Mouse (Mus musculus): ENCODE data around the gene Acta2.

The Acta2 gene

DNA sequence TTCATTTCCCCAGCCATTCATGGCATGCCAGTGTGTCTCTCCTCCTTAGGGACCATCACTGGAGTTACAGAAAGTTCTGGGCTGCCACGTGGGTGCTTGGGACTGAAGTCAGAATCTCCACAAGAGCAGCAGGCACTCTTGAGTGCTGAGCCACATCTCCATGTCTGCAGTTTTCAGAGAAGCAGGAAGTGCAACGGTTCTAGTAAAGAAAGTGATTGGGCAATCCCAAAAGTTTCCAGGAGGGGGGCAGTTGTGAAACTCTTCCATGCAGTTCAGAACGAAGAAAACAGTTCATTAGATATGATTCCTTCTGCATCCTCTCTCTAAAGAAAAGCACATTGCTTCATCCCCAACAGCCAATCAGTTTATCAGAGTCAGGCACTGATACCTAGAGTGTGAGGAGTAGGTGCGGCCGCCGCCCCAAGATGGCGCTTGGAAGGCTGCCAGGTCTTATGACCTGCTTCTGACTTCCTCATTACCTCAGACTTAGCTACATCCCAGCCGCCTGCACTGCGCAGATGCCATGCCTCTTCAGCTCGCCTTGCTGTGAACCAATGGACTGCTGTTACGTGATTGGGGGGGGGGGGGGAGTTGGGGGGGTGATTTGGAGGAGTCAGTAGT lies 14.8 kb upstream of the Acta2 start:
- DNase-seq (ENCODE audit: low spot score): no peak

DNA sequence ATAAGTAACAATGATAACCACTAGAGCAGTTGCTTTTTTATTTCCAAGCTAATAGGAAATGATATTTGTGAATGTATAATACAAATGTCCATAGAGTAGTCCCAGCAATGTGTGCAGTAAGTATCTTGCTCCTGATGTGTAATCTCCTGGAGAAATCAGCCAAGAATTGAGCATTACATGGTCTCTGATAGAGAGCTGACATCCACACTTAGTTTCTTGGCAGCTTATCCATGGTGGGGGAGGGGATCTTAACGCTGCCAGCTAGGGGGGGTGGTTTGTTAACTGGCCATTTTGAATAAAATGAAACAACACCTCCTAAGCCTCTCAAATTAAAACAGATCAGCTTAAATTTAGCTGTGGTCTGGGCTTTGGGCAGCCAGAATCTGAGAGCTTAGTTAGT lies 13.6 kb upstream of the Acta2 start:
- DNase-seq (ENCODE audit: low spot score): no peak

DNA sequence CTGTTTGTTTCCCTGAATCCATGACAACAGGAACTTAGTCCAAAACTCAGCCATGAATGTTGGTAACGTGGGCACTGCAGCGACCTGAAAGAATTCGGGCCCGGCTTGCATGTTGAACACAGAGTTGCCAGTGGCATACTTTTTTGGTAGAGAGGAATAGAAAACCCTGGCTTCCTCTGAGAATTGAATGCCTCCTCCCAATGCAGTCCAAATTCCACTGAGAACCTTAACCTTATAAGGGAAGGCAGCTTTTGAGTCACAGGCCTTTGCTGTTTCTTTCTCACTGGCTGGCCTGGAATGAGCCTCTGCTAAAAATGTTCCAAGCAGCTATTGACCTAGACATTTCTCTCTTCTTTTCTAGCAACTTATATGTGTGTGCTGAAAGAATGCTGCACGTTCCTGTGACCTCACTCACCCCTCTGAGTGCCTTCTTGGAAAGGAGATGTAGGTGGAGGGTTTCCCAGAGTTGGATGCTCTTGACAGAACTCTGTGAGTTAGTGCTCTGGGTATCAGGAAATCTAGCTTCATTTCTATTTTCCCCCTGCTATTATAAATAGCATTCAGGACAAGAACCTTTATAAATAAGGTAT lies 10.3 kb upstream of the Acta2 start:
- no peak for DNase-seq (ENCODE audit: low spot score)

DNA sequence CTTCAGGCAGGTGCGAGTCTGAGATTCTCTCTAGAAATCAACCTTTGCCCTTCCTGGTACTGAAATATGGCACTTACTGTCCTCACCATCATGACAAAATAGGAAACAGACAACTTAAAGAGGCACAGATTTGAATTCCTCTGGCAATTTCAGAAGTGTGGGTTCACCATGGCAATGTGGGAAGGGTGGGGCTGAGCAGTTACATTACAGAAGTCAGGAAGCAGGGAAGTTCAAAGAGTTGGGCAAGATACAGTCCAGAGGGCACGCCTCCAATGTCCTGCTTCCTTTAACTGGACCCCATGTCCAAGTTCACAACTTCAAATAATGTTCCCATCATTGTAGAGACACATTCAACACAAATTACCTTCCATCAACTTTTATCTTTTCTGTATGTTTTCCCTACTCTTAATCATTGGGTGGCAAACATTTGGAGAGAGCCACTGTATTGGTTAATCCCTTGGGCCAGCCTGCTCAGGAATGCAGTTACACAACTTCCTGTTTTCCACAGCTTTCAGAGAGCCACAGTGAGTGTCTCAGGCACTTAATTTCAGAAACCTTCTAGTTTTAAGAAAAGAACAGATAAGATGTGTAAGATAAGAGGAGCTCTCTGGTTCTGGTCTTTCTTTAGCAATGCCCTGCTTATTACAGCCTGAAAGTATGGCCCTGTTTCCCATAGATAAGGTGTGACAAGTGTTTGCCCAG lies 7.0 kb upstream of the Acta2 start:
- DNase-seq (ENCODE audit: low spot score): no peak

DNA sequence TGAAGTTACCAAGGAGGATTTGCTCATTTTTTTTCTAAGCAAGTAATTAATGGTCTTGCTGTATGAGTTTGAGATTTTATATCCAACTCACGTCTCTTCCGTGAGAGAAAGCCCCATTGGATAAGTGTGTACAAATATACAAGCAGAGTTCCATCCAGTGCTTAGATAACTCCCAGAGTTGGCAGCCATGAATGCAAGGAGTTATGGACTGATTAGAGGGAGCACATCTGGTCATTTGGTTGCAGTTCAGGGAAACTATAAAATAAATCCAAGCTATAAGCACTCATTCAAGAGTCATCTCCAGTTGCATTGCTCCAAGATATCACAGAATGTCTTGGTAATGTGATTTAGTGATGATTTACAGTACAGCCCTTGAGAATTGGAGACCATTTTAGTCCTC lies 1.5 kb upstream of the Acta2 start:
- no peak for DNase-seq (ENCODE audit: low spot score)

DNA sequence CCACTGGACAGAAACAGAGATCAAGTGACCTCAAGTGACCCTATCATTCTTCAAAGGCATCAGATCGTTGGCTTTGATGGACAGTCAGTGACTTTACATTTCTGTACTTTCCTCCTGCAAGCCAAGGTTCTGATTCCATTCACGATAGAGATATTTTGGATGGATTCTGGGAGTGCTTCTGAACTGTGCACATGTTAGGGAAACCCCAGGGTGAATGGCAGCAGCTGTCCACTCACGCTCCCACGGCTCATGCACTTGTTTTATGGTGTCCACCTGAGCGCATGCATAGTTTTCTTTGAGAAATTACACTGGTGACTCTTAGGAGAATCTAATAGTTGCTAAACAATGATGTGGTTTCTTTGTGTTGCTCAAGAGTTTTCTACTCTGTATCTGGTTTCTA lies 759 bp upstream of the Acta2 start:
- DNase-seq (ENCODE audit: low spot score): no peak

DNA sequence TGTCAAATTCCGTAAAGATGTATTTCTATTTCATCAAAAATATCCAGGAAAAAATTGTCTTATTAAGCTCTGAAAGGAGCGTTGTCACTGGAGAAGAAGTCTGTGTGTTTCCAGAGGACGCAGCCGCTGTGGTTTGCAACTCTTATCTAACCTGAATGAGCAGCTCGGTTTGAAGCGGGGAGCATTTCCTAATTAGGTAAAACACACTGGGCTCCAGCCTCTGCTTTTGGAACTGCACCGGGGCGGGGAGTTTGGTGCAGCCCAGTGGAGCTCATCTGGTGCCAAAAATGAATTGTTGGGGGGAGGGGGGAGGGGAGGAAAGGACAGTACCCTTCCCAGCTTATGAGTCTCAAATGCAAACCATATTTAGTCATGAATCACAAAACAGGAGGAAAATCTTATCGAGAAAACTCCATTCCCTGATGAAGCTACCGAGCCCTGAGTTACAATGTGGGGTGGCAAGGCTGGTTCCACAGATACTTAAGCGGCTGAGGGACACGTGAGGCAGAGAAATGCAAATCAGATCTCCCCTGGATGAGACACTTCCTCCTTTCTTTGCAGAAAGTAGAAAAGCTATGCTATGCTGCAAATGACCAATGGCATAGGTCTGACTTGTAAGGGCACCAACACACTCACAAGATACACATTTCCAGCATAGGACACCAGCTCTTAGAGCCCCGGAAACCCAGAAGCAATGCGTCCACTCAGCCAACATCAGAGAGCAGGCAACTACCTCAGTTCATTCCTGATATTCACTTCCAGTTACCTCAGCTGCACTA lies 1.1 kb downstream of the Acta2 start:
- no peak for DNase-seq (ENCODE audit: low spot score)

DNA sequence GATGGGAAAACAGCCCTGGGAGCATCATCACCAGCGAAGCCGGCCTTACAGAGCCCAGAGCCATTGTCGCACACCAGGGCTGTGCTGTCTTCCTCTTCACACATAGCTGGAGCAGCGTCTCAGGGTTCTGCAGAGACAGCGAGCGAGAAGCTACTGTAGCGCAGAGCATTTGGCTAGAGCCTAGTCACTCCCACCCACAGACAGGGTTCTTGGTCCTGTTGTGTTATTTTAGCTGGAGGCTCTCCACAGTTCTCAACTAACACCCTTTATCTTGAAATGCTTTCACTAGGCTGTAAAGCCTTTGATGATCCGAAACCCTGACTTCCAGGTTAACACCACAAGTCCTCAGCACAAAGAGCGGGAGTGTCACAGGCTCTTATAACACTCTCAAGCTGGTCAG lies 2.9 kb downstream of the Acta2 start:
- no peak for DNase-seq (ENCODE audit: low spot score)

DNA sequence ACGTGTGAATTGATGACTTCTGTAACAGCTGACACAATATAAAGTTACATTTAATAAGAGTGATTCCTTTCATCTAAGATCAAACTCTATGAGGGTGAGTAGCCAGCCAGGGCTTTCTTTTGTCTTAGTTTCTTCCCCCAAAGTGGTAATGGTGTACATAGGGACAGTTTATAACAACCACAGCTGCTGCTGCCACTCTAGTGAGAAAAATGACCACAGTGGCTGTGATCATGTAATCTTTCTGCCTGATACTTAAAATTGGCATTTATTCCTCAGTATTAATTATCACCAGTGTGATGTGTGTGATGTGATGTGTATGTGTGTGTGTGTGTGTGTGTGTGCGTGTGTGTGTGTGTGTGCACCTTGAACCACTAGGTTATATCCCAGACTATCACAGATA lies 3.5 kb downstream of the Acta2 start:
- DNase-seq (ENCODE audit: low spot score): no peak

DNA sequence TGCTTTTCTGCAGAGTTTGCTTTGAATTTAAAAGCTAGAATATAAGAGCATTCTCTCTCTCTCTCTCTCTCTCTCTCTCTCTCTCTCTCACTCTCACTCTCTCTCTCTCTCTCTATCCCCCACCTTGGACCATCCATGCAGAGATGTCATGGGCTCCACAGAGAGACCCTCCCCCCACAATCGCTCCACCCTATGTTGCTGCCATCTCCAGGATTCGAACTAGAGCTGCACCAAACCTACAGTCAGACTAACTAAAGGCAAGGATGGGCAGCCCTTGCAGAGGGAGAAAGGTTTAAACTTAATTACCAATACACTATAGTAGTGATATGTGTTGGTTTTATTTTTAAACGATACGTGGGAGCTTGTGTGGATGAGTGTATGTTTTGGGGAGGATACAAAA lies 4.8 kb downstream of the Acta2 start:
- DNase-seq (ENCODE audit: low spot score): no peak

DNA sequence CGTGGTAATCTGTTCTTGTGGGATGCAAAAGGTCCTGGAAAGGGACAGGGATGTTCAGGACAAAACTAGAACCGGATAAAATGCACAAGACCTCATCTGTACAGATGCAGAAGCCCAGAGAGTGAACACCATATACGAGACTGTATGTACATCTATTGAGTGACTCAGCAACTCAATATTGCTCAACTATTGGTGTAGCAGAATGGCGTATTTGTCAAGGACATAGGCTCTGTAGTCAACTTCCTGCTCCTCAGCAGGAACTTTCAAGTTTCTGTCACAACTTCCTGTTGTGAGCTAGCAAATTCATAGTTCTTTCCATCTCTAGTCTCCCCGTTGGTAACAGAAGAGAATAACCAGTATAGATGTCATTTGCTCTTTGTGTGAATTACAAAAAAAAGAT lies 6.8 kb downstream of the Acta2 start:
- no peak for DNase-seq (ENCODE audit: low spot score)

DNA sequence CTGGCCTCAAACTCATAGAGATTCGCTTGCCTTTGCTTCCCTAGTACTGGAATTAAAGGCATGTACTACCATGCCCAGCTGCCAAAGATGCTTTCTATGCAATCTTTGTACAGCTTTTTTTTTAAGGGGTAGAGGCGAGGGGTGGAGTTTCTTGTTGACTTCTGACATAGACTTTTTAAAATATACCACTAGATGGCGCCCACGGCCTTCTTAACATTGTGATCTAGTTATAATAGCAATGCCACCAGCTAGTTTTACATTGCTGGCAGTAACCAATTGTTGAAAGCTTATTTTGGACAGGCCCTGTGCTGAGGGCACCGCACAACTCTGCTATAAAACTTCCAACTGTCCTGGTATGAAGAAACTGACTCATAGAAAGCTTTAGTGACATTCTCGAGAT lies 11.3 kb downstream of the Acta2 start:
- peak; percentile 10 for DNase-seq (ENCODE audit: low spot score)

DNA sequence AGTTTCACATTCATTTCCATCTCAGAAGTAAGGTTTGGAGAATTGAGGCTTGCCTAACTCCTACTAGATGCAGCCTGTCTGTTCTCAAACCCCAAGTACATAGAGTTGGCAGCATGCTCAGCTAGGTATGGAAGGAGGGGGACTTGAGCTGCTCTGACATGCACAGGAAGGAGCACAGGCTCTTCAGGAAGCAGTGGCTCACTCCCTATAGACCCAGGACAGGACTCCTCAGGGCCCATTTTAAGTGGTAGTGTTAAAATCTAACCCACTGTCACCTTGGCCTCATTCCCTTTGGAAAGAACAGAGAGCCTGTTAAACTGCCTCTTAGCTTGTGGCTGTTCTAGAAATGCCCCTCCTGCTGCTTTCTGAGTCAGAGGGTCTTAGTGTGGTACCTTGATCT lies 12.5 kb downstream of the Acta2 start:
- DNase-seq (ENCODE audit: low spot score): no peak

DNA sequence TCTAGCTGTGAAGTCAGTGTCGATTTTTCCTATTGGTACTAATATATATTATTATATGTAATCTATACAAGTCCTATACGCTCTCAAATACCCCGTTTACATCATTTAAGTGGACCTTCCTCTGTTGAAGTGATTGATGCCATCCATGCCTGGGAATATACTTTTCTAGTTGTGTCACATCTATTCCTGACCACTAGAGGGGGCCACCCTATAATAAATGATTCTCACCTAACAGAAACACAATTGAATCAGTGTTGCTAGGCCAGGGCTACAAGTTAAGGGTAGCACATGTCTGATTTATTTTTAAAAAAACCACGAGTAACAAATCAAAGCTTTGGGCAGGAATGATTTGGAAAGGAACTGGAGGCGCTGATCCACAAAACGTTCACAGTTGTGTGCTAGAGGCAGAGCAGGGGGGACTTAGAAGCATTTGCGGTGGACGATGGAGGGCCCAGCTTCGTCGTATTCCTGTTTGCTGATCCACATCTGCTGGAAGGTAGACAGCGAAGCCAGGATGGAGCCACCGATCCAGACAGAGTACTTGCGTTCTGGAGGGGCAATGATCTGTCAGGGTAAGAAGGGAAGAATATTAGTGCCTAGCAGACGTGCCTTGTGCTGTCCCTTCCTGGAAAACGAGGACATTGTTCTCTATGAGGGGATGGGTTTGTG lies 14.0 kb downstream of the Acta2 start:
- DNase-seq (ENCODE audit: low spot score): no peak

DNA sequence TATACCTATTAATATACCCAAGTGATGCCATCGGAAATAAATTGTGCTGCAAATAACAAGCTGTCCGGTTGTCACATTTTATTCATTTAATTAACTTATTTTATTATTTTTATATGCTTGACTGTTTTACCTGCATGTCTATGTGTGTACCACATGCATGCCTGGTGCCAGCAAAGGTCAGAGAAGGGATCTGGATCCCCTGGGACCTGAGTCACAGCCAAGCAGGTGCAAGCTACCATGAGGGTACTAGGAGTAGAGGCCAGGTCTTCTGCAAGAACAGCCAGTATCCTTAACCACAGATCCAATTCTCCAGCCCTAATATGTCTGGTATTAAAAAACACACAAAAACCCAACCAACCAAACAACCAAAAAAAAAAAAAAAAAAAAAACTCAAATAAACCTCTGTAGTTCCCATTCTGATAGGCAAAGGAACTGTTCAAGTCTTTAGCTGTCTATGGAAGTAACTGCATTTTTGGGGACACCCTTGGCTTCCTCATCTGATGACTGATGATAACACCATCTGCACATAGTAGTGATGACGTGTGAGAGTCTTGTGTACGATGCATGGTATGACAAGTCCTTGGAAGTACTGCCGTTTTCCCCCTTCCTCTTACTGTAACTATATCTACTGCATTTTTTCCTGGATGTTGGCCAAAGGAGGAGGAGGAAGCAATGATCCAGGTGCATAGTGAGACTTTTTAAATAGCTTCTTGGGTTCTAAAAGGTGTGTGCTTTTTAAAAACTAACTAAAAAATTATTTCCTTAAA lies 14.9 kb downstream of the Acta2 start:
- no peak for DNase-seq (ENCODE audit: low spot score)

DNA sequence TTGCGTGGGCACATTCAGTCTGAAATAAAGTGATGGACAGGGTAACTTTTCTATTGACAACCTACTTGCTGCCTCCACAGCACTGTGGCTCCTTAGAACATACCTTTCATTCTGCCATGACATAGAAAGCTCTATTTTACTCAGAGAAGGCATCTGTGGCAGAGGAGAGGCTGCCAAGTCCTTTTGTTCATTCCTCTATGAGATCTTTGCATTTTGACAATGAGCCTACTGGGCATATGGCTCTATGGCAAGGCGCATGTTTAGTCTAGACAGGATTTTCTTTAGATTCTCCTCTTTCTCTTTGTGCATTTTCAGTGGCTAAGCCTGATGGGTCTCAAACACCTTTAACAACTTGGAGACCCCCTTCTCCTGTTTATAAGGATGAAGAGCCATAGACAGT lies 17.6 kb downstream of the Acta2 start:
- no peak for DNase-seq (ENCODE audit: low spot score)

DNA sequence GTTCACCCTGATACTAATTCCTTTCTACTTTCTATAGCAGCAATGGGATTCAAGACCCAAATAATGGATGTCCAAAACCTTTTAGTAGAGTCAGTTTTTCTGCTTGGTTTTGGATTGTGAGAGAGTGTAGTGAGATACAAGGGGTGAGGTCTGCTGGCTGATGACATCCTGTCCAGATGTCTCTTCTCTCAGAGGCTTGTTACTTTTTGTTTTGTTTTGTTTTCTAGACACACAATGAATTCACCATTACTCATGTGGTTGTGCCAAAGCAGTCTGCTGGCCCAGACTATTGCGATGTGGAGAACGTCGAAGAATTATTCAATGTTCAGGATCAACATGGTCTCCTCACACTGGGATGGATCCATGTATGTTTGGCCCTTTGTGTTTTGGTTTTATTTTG lies 19.3 kb downstream of the Acta2 start:
- no peak for DNase-seq (ENCODE audit: low spot score)

DNA sequence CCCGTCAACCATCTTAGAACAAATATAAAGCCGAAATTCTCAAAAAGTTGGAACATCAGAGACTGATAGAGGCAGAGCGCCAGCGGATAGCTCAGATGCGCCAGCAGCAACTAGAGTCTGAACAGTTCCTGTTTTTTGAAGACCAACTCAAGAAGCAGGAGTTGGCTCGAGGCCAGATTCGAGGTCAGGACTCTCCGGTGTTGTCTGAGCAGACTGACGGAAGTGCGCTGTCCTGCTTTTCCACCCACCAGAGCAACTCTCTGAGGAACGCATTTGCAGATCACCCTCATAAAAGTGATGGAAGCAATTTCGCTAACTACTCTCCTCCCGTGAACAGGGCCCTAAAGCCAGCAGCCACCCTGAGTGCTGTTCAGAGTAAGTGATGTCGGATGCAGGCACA lies 21.4 kb downstream of the Acta2 start:
- peak; percentile 27 for DNase-seq (ENCODE audit: low spot score)

DNA sequence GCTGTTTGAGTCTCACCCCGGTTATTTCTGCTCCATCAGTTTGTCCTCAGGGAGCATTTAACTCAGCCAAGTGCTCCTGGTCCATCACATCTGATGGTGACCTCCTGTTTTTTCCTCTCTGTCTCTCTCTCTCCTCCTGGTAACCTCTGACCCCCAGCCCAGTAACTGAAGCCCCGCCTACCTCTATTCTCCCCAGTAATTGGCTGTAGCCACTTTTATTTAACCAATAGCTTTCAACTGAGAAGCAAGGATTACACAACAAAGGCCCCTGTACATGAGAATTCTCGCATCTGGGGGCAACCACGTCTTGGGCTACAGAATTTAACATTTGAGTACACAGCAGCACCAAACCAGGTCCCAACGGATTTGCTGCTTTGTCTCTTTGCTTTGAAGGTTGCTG lies 23.1 kb downstream of the Acta2 start:
- DNase-seq (ENCODE audit: low spot score): no peak

DNA sequence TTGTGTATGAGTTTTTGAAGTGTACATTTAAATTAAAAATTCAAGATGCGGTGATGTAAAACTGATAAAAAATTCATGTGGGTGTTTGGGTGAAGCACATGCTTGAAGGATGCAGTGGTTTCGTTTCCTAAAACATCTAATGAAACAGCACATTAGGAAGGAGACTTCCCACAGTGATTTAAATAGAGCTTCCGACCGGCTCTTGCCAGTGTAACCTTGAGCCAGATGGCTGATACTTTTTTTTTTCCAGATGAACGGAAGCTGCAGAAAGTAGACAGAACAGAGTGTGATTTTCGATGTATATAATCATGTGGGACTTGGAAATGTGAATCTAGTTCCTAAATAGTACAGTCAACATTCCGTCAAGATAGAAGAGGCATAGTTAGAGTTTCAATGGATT lies 23.8 kb downstream of the Acta2 start:
- no peak for DNase-seq (ENCODE audit: low spot score)

DNA sequence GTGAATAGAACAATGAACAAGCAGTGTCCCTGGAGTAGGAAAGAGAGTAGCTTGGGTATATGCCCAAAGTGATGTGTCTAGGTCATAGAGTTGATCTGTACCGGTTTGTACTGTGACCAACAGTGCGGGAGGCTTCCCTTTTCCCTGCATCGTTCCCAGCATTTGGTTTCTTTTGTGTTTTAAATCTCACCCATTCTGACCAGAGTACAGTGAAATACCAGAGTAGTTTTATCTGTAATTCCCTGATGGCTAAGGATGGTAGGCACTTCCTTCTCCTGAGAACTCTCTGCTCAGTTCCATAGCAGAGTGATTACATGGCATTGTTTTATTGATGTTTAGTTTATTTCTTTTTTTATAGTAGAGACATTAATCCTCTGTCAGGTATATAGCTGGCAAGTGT lies 32.6 kb downstream of the Acta2 start:
- no peak for DNase-seq (ENCODE audit: low spot score)

Measured in ovary, adult 18-20 months (tissue).